Mouse (Mus musculus): Measurements from ENCODE around the gene Dnajc14. TPM values are rescaled to one million over a fixed set of nuclear protein-coding genes. Genes with fewer than 3 reads are reported as not detected.

Gene Dnajc14
- total RNA-seq (2021): 10 to 100 TPM; 61.9 to 63.1 TPM

- DNase-seq (ENCODE audit: extremely low spot score in 1 of 2, low spot score in 2 of 2): peak; percentile 77 to 79
- intact Hi-C loops (cut with DNase I): no loop called here
Measured at GRCm38 (mm10) chr10:128803771-128804270, at the start of gene Dnajc14. Gene Dnajc14, plus strand, starts transcription at chr10:128804062.

DNA sequence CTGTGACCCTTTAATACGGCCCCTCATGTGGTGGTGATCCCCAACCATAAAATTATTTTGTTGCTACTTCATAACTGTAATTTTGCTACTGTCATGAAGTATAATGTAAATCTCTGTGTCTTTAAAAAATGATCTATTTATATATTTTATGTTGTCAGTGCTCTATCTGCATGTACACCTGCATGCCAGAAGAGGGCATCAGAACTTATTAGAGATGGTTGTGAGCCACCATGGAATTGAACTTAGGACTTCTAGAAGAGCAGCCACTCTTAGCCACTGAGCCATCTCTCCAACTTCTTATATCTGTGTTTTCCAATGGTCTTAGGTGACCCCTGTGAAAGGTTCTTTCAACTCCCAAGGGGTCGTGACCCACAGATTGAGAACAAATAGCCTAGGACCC is 31.0 kb upstream of the Dnajc14 start:
- DNase-seq (ENCODE audit: extremely low spot score in 1 of 2, low spot score in 2 of 2): no peak
- intact Hi-C loops (cut with DNase I): no loop called here

GRCm38 (mm10) chr10:128773685-128774084 is 30.2 kb upstream of the Dnajc14 start:
- intact Hi-C loops (cut with DNase I): no loop called here
- no peak for DNase-seq (ENCODE audit: extremely low spot score in 1 of 2, low spot score in 2 of 2)

DNA sequence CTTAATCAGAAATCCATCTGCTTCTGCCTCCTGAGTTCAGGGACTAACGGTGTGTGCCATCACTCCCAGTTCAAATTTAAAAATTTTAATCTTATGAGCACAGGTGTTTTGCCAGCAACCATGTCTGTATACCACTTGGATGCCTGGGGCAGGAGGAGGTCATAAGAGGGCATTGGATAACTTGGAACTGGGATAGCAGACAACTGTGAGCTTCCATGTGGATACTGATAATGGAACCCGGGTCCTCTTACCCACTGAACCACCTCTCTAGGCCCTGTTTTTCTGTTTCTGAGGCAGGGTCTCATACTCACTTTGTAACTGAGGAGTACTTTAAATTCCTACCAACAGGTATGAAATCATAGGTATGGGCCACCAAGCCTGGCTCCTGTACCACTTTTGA is 25.4 kb upstream of the Dnajc14 start:
- intact Hi-C loops (cut with DNase I): no loop called here
- DNase-seq (ENCODE audit: extremely low spot score in 1 of 2, low spot score in 2 of 2): no peak

DNA sequence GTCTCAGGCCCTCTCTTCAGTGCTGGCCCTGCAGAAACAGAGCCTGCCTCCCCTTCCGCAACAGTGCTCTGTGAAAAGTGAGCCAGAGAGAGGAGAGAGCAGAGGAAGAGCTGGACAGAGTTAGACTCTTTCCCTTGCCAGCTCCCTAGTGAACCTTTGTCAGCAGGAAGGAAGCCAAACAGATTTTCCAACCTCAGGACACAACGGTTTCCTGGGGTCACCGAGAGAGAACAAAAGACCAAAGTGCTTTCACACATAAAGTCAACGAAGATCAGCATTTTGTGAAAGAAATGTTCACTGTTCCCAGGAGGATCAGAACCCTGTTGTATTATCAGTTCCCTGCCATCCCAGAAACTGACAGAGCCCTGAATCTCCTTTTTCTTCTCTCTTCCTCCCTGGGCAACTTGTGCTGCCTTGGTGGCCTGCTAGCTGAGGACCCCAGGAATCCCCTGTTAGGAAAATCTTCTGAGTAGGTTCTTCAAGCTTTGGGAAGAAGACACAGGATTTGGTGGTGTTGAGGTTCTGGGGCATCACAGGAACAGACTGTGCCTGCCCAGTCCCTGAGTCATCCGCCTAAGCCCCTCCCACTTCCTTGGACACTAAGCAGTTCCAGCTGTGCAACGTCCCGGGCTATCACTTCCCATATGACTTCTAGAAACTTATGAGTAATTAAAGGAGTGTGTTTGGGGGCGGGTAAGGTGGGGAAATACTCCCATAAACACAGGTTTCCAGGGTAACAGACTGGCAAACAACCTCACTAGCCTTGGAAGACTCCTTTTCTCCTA is 24.7 kb upstream of the Dnajc14 start:
- DNase-seq (ENCODE audit: extremely low spot score in 1 of 2, low spot score in 2 of 2): peak in 1 of 2 experiments; percentile 84
- intact Hi-C loops (cut with DNase I): no loop called here

DNA sequence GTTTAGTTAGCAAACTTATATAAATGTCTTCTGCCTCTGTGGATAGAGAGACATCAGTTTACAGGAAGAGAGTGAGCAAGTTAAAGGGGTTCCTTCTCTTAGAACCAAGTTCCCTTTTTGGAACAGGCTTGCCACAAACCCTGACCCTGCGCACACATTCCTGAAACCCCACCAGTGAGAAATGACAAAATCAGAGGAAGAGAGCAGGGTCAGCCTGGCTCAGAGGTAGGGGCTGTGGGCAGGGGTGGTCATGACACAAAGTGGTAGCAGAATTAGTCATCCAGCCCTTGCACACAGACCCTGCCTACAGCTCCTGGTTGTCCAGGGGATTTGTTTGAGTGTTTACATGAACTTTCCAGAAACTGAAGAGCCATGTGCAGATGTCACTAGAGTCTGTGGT is 23.7 kb upstream of the Dnajc14 start:
- intact Hi-C loops (cut with DNase I): no loop called here
- no peak for DNase-seq (ENCODE audit: extremely low spot score in 1 of 2, low spot score in 2 of 2)

GRCm38 (mm10) chr10:128790398-128791124 is 13.3 kb upstream of the Dnajc14 start, which contains the start of gene Mmp19:
Gene Mmp19, plus strand, starts transcription at chr10:128790910.
- intact Hi-C loops (cut with DNase I): no loop called here
- DNase-seq (ENCODE audit: extremely low spot score in 1 of 2, low spot score in 2 of 2): peak in 1 of 2 experiments; percentile 21

- DNase-seq (ENCODE audit: extremely low spot score in 1 of 2, low spot score in 2 of 2): no peak
- intact Hi-C loops (cut with DNase I): no loop called here
Measured at GRCm38 (mm10) chr10:128792041-128792440, 11.8 kb upstream of the Dnajc14 start.

DNA sequence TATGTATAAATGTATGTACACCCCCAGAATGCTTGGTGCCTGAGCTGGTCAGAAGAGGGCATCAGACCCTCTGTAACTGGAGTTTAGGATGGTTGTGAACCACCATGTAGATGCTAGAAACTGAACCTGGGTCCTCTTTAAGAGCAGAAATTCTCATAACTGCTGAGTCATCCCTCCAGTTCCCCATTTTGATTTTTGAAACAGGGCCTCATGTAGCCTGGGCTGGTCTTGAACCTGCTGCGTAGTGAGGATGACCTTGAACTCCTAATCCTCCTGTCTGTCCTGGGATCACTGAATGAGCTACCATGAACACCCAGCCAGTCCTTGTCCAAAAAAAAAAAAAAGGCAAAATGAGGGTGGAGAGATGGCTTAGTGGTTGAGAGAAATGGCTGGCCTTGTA is 10.6 kb upstream of the Dnajc14 start:
- no peak for DNase-seq (ENCODE audit: extremely low spot score in 1 of 2, low spot score in 2 of 2)
- intact Hi-C loops (cut with DNase I): no loop called here

GRCm38 (mm10) chr10:128794391-128794790 is 9.5 kb upstream of the Dnajc14 start:
- peak in 1 of 2 experiments; percentile 7 for DNase-seq (ENCODE audit: extremely low spot score in 1 of 2, low spot score in 2 of 2)
- intact Hi-C loops (cut with DNase I): no loop called here

DNA sequence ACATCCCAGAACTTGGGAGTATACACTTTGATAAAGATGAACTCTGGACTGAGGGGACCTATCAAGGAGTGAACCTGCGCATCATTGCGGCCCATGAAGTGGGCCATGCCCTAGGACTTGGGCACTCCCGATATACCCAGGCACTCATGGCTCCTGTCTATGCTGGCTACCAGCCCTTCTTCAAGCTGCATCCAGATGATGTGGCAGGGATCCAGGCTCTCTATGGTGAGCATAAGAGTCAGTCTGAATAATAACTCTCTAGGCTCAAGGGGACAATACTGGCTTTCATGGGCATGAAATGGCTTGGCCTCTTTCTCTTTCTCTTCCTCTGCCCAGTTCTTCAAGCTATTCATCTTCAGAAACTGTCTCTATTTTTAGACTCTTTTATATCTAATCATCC is 8.3 kb upstream of the Dnajc14 start:
- DNase-seq (ENCODE audit: extremely low spot score in 1 of 2, low spot score in 2 of 2): peak in 1 of 2 experiments; percentile 27
- intact Hi-C loops (cut with DNase I): no loop called here

GRCm38 (mm10) chr10:128798676-128799075 is 5.2 kb upstream of the Dnajc14 start:
- peak in 1 of 2 experiments; percentile 9 for DNase-seq (ENCODE audit: extremely low spot score in 1 of 2, low spot score in 2 of 2)
- intact Hi-C loops (cut with DNase I): no loop called here

GRCm38 (mm10) chr10:128801981-128802495 is 1.8 kb upstream of the Dnajc14 start:
- peak in 1 of 2 experiments; percentile 39 for DNase-seq (ENCODE audit: extremely low spot score in 1 of 2, low spot score in 2 of 2)
- intact Hi-C loops (cut with DNase I): no loop called here

GRCm38 (mm10) chr10:128802956-128803355 is 906 bp upstream of the Dnajc14 start:
- intact Hi-C loops (cut with DNase I): no loop called here
- DNase-seq (ENCODE audit: extremely low spot score in 1 of 2, low spot score in 2 of 2): peak in 1 of 2 experiments; percentile 22

- no peak for DNase-seq (ENCODE audit: extremely low spot score in 1 of 2, low spot score in 2 of 2)
- intact Hi-C loops (cut with DNase I): no loop called here
Measured at GRCm38 (mm10) chr10:128803361-128803760, 501 bp upstream of the Dnajc14 start.

- DNase-seq (ENCODE audit: extremely low spot score in 1 of 2, low spot score in 2 of 2): peak; percentile 73 to 83
- intact Hi-C loops (cut with DNase I): no loop called here
Measured at GRCm38 (mm10) chr10:128804271-128805091, 619 bp downstream of the Dnajc14 start, which contains the start of gene Tmem198b. Gene Tmem198b, minus strand, starts transcription at chr10:128804370.

DNA sequence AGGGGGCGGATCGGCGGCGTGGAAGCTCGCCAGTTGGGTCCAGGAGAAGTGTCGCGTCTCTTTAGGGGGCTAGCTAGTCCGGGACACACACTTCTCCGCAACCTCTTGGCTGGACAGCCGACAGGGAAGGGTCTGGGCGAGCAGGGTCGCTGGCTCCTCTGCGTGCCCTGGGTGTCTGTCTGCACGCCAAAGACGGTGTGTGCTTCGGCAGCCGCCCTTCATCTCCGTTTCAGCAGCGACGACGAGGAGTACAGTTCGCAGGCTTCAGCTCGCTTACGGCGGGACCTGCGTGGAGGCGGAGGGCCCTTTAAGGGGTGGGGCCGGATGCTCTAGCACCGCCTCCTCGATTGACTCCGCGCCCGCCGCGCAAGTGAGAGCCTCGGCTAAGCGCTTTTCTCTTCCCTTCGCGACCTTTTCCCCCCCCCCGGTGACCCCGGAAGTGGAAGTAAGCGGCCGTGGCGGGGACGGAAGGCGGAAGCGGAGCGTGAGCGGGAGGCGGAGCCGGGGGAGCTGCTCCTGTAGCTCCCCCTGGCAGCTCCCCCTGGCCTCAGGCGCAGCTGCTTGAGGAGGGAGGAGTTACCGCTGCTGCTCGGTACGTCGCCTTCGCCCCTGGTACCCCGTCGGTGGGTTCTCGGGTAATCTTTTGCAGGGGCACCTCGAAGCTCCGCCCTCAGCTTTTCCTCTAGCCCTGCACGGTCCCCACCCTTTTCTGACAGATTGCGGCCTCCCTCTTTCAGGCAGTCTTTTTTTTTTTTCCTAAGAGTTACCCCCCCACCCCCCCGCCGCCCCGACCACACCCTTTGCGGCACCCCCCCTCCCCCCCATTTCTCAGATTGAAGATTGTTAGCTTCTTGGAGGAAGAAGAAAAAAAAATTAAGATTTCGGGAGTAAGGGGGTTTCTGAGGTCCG is 1.5 kb downstream of the Dnajc14 start:
- DNase-seq (ENCODE audit: extremely low spot score in 1 of 2, low spot score in 2 of 2): peak; percentile 93 to 98
- intact Hi-C loops (cut with DNase I): no loop called here

- intact Hi-C loops (cut with DNase I): no loop called here
Measured at GRCm38 (mm10) chr10:128806086-128806485, 2.2 kb downstream of the Dnajc14 start.

More at GRCm38 (mm10) chr10:128806086-128806485, 2.2 kb downstream of the Dnajc14 start:
- DNase-seq (ENCODE audit: extremely low spot score in 1 of 2, low spot score in 2 of 2): peak in 1 of 2 experiments; percentile 20
